Comparison of ENCODE assay signal across 8 mouse cellular contexts in genomic region chr4:130828851-130829673, GRCm38 (mm10). TPM values are rescaled to one million over a fixed set of nuclear protein-coding genes. Genes with fewer than 3 reads are reported as not detected.
DNase-seq lines count a peak whose midpoint lies in the region; ATAC-seq and TF ChIP-seq lines count a peak whose summit lies in the region.

No protein-coding gene starts in this region.

- H3K4me3 ChIP-seq in MEL (ENCODE audit: control insufficient read depth in 1 of 2, insufficient read depth in 1 of 2, low read depth in 2 of 2, low read length in 2 of 2) = no peak overlapping the region
- H3K4me3 ChIP-seq in liver, embryonic 12.5 days = no peak overlapping the region
- no peak overlapping the region for H3K4me3 ChIP-seq in neural tube, embryonic 14.5 days (ENCODE audit: low read depth, low read length)

- no peaks in the 10 kb centered on the region for H3K4me1 ChIP-seq in MEL (ENCODE audit: control insufficient read depth in 1 of 2, insufficient read depth in 2 of 2, low read length in 2 of 2)
- peaks cover 5% of the 10 kb centered on the region for H3K4me1 ChIP-seq in liver, embryonic 12.5 days
- peaks cover 13% of the 10 kb centered on the region for H3K4me1 ChIP-seq in neural tube, embryonic 14.5 days (ENCODE audit: control insufficient read depth, insufficient read depth, low read length)

- no peaks in the 10 kb centered on the region for H3K36me3 ChIP-seq in MEL (ENCODE audit: control insufficient read depth in 1 of 2, insufficient read depth in 2 of 2, low read length in 2 of 2)
- no peaks in the 10 kb centered on the region for H3K36me3 ChIP-seq in liver, embryonic 12.5 days
- peaks cover 6% of the 10 kb centered on the region for H3K36me3 ChIP-seq in neural tube, embryonic 14.5 days (ENCODE audit: control insufficient read depth, insufficient read depth, low read length)

- TF ChIP-seq RAD21 in MEL (IDR thresholded peaks at IDR 0.05; ENCODE audit: low read depth, low read length) = no peak

- TF ChIP-seq CTCF in MEL (IDR thresholded peaks at IDR 0.05 in 2 of 3, conservative IDR thresholded peaks at IDR 0.05 in 1 of 3; ENCODE audit: control insufficient read depth in 1 of 3, insufficient read depth in 1 of 3, low read depth in 2 of 3, low read length in 3 of 3, poor library complexity in 1 of 3, severe bottlenecking in 1 of 3) = no peak
- TF ChIP-seq CTCF in brain, embryonic 14.5 days (IDR thresholded peaks at IDR 0.05; ENCODE audit: borderline replicate concordance, extremely low read depth, insufficient read depth, insufficient read length) = no peak

- ATAC-seq in liver, embryonic 12.5 days = peak; percentile 53; the same call in 1 of the 2 replicates
- peak; percentile 58 for ATAC-seq in neural tube, embryonic 14.5 days (ENCODE audit: low read depth)

- no peak overlapping the region for H3K27ac ChIP-seq in MEL (ENCODE audit: control insufficient read depth, low read depth, low read length)
- H3K27ac ChIP-seq in liver, embryonic 12.5 days = no peak overlapping the region
- peak overlapping the region; percentile 57 for H3K27ac ChIP-seq in neural tube, embryonic 14.5 days (ENCODE audit: low read depth, low read length)

- H3K27me3 ChIP-seq in MEL (ENCODE audit: control insufficient read depth in 1 of 2, insufficient read depth in 2 of 2, low read length in 2 of 2) = peaks cover 0 to 2% of the 10 kb centered on the region in 2 experiments; a peak in 2 of 4 replicates
- H3K27me3 ChIP-seq in liver, embryonic 12.5 days (replicated peaks) = 0 out of 2 replicates have a peak, but pooled peaks cover 3% of the 10 kb centered on the region
- no peaks in the 10 kb centered on the region for H3K27me3 ChIP-seq in neural tube, embryonic 14.5 days (ENCODE audit: control insufficient read depth, insufficient read depth, low read length)

- no peaks in the 10 kb centered on the region for H3K79me2 ChIP-seq in MEL (ENCODE audit: control insufficient read depth, insufficient read depth, low read length, poor library complexity)

- no peak overlapping the region for H3K9ac ChIP-seq in MEL (ENCODE audit: control insufficient read depth, low read depth, low read length, poor library complexity, severe bottlenecking)
- H3K9ac ChIP-seq in liver, embryonic 12.5 days = no peak overlapping the region
- H3K9ac ChIP-seq in neural tube, embryonic 14.5 days (replicated peaks; ENCODE audit: low read depth, low read length) = no peak overlapping the region

- 22% methylated on average over 18 of the region's 18 CpGs for WGBS in liver, embryonic 12.5 days (ENCODE audit: insufficient replicate concordance)
- WGBS in neural tube, embryonic 14.5 days = 9% methylated on average over 18 of the region's 18 CpGs

- DNase-seq in MEL (ENCODE audit: low read depth, low spot score) = no peak
- DNase-seq in brain, embryonic 14.5 days (ENCODE audit: low read depth) = peak; percentile 68
- DNase-seq in gastrocnemius, postnatal 25 days = peak; percentile 64
- DNase-seq in induced T-regulatory cell, adult 2 months (ENCODE audit: low read depth) = peak; percentile 31
- DNase-seq in spleen, adult 18-20 months = no peak
- DNase-seq in thymus, postnatal 25 days = no peak

- no peak overlapping the region for H3K4me2 ChIP-seq in liver, embryonic 12.5 days
- no peak overlapping the region for H3K4me2 ChIP-seq in neural tube, embryonic 14.5 days (ENCODE audit: low read depth, low read length)

- H3K9me3 ChIP-seq in MEL (replicated peaks; ENCODE audit: insufficient read depth, low read length) = no peaks in the 10 kb centered on the region
- no peaks in the 10 kb centered on the region for H3K9me3 ChIP-seq in liver, embryonic 12.5 days (replicated peaks)
- H3K9me3 ChIP-seq in neural tube, embryonic 14.5 days (ENCODE audit: control insufficient read depth, low read length) = no peaks in the 10 kb centered on the region

- TF ChIP-seq EP300 in MEL (IDR thresholded peaks at IDR 0.05; ENCODE audit: low read depth in 1 of 2, low read length in 2 of 2) = no peak

- TF ChIP-seq POLR2A in MEL (IDR thresholded peaks at IDR 0.05; ENCODE audit: control insufficient read depth in 1 of 2, insufficient read depth in 1 of 2, low read depth in 1 of 2, low read length in 2 of 2, poor library complexity in 1 of 2) = no peak
- TF ChIP-seq POLR2A in brain, embryonic 14.5 days (IDR thresholded peaks at IDR 0.05; ENCODE audit: borderline replicate concordance, extremely low read depth, insufficient read depth, insufficient read length, poor library complexity, severe bottlenecking) = no peak

TF ChIP-seq in MEL, 35 proteins besides CTCF, POLR2A, EP300 and RAD21:
- TF ChIP-seq CHD2 (IDR thresholded peaks at IDR 0.05; ENCODE audit: low read length) (no peak), USF1 (IDR thresholded peaks at IDR 0.05; ENCODE audit: low read depth, low read length) (peak; percentile 18; the same call in 1 of the 2 replicates)

RNA-seq across cellular contexts. Expression of gene Sdc3, which starts 36.7 kb away (rescaled TPM):
- 0.46 and 0.62 TPM in 2 replicates for total RNA-seq in MEL (2012; rRNA removed)
- polyA plus RNA-seq in MEL (2012; ENCODE audit: insufficient read depth in 1 of 2, insufficient read length in 2 of 2, low read depth in 1 of 2, low replicate concordance in 2 of 2, missing spikeins in 1 of 2) = 1 to 10 TPM in 1 of 2 experiments, not detected in 1; 6.7 TPM
- 137 and 275 TPM in 2 replicates for polyA plus RNA-seq in brain, embryonic 14.5 days (2012; rRNA removed)
- total RNA-seq in gastrocnemius, postnatal 25 days (2021) = 10 to 100 TPM; 12.6 to 14.4 TPM
- polyA plus RNA-seq in liver, embryonic 12.5 days (2016; fragmentation: Nextera tagmentation; extraction: Ambion mirVana) = 8.0 and 9.8 TPM in 2 replicates
- 83.2 and 83.4 TPM in 2 replicates for polyA plus RNA-seq in neural tube, embryonic 14.5 days (2014; fragmentation: Nextera tagmentation; extraction: Ambion mirVana)

Comparison
In these comparisons a context has a peak if more than half of its experiments do, and no peak if none do; other contexts are left out.
1. DNase-seq: peak in brain, embryonic 14.5 days (single experiment), gastrocnemius, postnatal 25 days (single experiment) and induced T-regulatory cell, adult 2 months (single experiment); none in MEL (single experiment), spleen, adult 18-20 months (0 of 2) and thymus, postnatal 25 days (single experiment).